In genomic region chr17:57148994-57149803, GRCm38 (mm10) we compare ENCODE assay signal across 8 mouse cellular contexts. TPM values are rescaled to one million over a fixed set of nuclear protein-coding genes. Genes with fewer than 3 reads are reported as not detected.
DNase-seq lines count a peak whose midpoint lies in the region; ATAC-seq and TF ChIP-seq lines count a peak whose summit lies in the region.

Cd70 (minus strand) TSS chr17:57149777.

- H3K36me3 ChIP-seq in heart, postnatal 0 days (replicated peaks; ENCODE audit: control insufficient read depth, insufficient read depth, low read length) = no peaks in the 10 kb centered on the region
- H3K36me3 ChIP-seq in ES-Bruce4 (ENCODE audit: control insufficient read depth, insufficient read depth, low read length, poor library complexity, severe bottlenecking) = no peaks in the 10 kb centered on the region
- H3K36me3 ChIP-seq in embryonic facial prominence, embryonic 11.5 days (replicated peaks; ENCODE audit: control insufficient read depth, insufficient read depth, low read depth, low read length) = no peaks in the 10 kb centered on the region
- no peaks in the 10 kb centered on the region for H3K36me3 ChIP-seq in limb, embryonic 10.5 days
- H3K36me3 ChIP-seq in stomach, embryonic 14.5 days (ENCODE audit: control insufficient read depth, insufficient read depth, low read length) = no peaks in the 10 kb centered on the region

- peaks cover 37% of the 10 kb centered on the region for H3K27me3 ChIP-seq in heart, postnatal 0 days (ENCODE audit: control insufficient read depth, insufficient read depth, low read length)
- no peaks in the 10 kb centered on the region for H3K27me3 ChIP-seq in ES-Bruce4 (ENCODE audit: control insufficient read depth, insufficient read depth, low read length, poor library complexity, severe bottlenecking)
- peaks cover 29% of the 10 kb centered on the region for H3K27me3 ChIP-seq in embryonic facial prominence, embryonic 11.5 days (ENCODE audit: control insufficient read depth, insufficient read depth, low read length)
- peaks cover 60% of the 10 kb centered on the region for H3K27me3 ChIP-seq in limb, embryonic 10.5 days (ENCODE audit: low read depth, poor library complexity, severe bottlenecking)
- H3K27me3 ChIP-seq in stomach, embryonic 14.5 days (ENCODE audit: control insufficient read depth, insufficient read depth, low read length) = peaks cover 7% of the 10 kb centered on the region; the same call in 1 of the 2 replicates

- no peak for DNase-seq in heart, postnatal 0 days (ENCODE audit: low spot score)
- no peak for DNase-seq in heart, adult 11 months
- peak; percentile 13 for DNase-seq in embryonic facial prominence, embryonic 11.5 days (ENCODE audit: low spot score)
- DNase-seq in limb, embryonic 10.5 days (ENCODE audit: low spot score) = peak; percentile 48
- DNase-seq in adipocyte (ENCODE audit: low spot score) = no peak

- H3K4me2 ChIP-seq in heart, postnatal 0 days (ENCODE audit: low read depth, low read length) = peak within 1 kb of the TSS; percentile 46
- H3K4me2 ChIP-seq in embryonic facial prominence, embryonic 11.5 days (ENCODE audit: low read depth, low read length) = peak within 1 kb of the TSS; percentile 45
- peak within 1 kb of the TSS; percentile 39 for H3K4me2 ChIP-seq in stomach, embryonic 14.5 days (replicated peaks; ENCODE audit: low read depth, low read length)

- H3K9me3 ChIP-seq in heart, postnatal 0 days (replicated peaks; ENCODE audit: control insufficient read depth, low read length) = 0 out of 2 replicates have a peak, but pooled peaks cover 6% of the 10 kb centered on the region
- H3K9me3 ChIP-seq in ES-Bruce4 (replicated peaks; ENCODE audit: control insufficient read depth, insufficient read depth, low read length, poor library complexity, severe bottlenecking) = peaks cover 6% of the 10 kb centered on the region
- H3K9me3 ChIP-seq in embryonic facial prominence, embryonic 11.5 days (replicated peaks; ENCODE audit: control insufficient read depth, low read length) = no peaks in the 10 kb centered on the region
- no peaks in the 10 kb centered on the region; the same call in 1 of the 2 replicates for H3K9me3 ChIP-seq in limb, embryonic 10.5 days (replicated peaks)
- no peaks in the 10 kb centered on the region for H3K9me3 ChIP-seq in stomach, embryonic 14.5 days (ENCODE audit: control insufficient read depth, low read depth, low read length)

- TF ChIP-seq CTCF in heart, postnatal 0 days (IDR thresholded peaks at IDR 0.05; ENCODE audit: low read depth) = no peak
- no peak for TF ChIP-seq CTCF in ES-Bruce4 (IDR thresholded peaks at IDR 0.05; ENCODE audit: low read depth, low read length)

- H3K4me3 ChIP-seq in heart, postnatal 0 days (ENCODE audit: low read depth, low read length) = peak within 1 kb of the TSS; percentile 33
- H3K4me3 ChIP-seq in ES-Bruce4 (ENCODE audit: low read depth, low read length) = peak within 1 kb of the TSS; percentile 51
- H3K4me3 ChIP-seq in embryonic facial prominence, embryonic 11.5 days (ENCODE audit: low read depth, low read length) = peak within 1 kb of the TSS; percentile 13
- H3K4me3 ChIP-seq in limb, embryonic 10.5 days = peak within 1 kb of the TSS; percentile 49
- peak within 1 kb of the TSS; percentile 25 for H3K4me3 ChIP-seq in stomach, embryonic 14.5 days (ENCODE audit: low read depth, low read length)

- no peaks in the 10 kb centered on the region for H3K4me1 ChIP-seq in heart, postnatal 0 days (ENCODE audit: control insufficient read depth, insufficient read depth)
- H3K4me1 ChIP-seq in ES-Bruce4 (ENCODE audit: control insufficient read depth, insufficient read depth, low read length) = no peaks in the 10 kb centered on the region
- H3K4me1 ChIP-seq in embryonic facial prominence, embryonic 11.5 days (ENCODE audit: control insufficient read depth, insufficient read depth, low read length) = no peaks in the 10 kb centered on the region
- H3K4me1 ChIP-seq in limb, embryonic 10.5 days = peaks cover 9% of the 10 kb centered on the region
- no peaks in the 10 kb centered on the region for H3K4me1 ChIP-seq in stomach, embryonic 14.5 days (ENCODE audit: control insufficient read depth, insufficient read depth, low read length)

- no peak for TF ChIP-seq POLR2A in ES-Bruce4 (IDR thresholded peaks at IDR 0.05; ENCODE audit: insufficient read depth, low read length)

- no peak within 1 kb of the TSS for H3K9ac ChIP-seq in heart, postnatal 0 days (replicated peaks; ENCODE audit: low read depth, low read length)
- H3K9ac ChIP-seq in ES-Bruce4 (ENCODE audit: low read depth, poor library complexity, severe bottlenecking) = no peak within 1 kb of the TSS
- H3K9ac ChIP-seq in embryonic facial prominence, embryonic 11.5 days (replicated peaks; ENCODE audit: low read length) = peak within 1 kb of the TSS; percentile 26
- H3K9ac ChIP-seq in stomach, embryonic 14.5 days (replicated peaks; ENCODE audit: low read depth, low read length) = no peak within 1 kb of the TSS

- H3K27ac ChIP-seq in heart, postnatal 0 days (ENCODE audit: low read depth) = no peak within 1 kb of the TSS
- H3K27ac ChIP-seq in ES-Bruce4 (ENCODE audit: insufficient read depth, low read length) = no peak within 1 kb of the TSS
- H3K27ac ChIP-seq in embryonic facial prominence, embryonic 11.5 days (replicated peaks; ENCODE audit: low read depth, low read length) = no peak within 1 kb of the TSS
- no peak within 1 kb of the TSS for H3K27ac ChIP-seq in limb, embryonic 10.5 days
- H3K27ac ChIP-seq in stomach, embryonic 14.5 days (ENCODE audit: low read length) = no peak within 1 kb of the TSS

- no peak for TF ChIP-seq EP300 in heart, postnatal 0 days (IDR thresholded peaks at IDR 0.05; ENCODE audit: low read depth)
- no peak for TF ChIP-seq EP300 in ES-Bruce4 (IDR thresholded peaks at IDR 0.05; ENCODE audit: insufficient read depth, low read depth, low read length)

- 3% methylated on average over 38 of the region's 39 CpGs for WGBS in heart, postnatal 0 days
- 1% methylated on average over 39 of the region's 39 CpGs for WGBS in embryonic facial prominence, embryonic 11.5 days
- WGBS in limb, embryonic 10.5 days = 2% methylated on average over 39 of the region's 39 CpGs
- WGBS in stomach, embryonic 14.5 days = 3% methylated on average over 39 of the region's 39 CpGs

- ATAC-seq in heart, postnatal 0 days (ENCODE audit: insufficient read depth, low read depth) = no peak
- no peak for ATAC-seq in embryonic facial prominence, embryonic 11.5 days (replicated peaks; ENCODE audit: insufficient number of reproducible peaks, low FRiP score, low TSS enrichment, low read depth)
- ATAC-seq in stomach, embryonic 14.5 days (ENCODE audit: insufficient number of reproducible peaks, insufficient read depth, low FRiP score, low read depth) = no peak
- ATAC-seq in monocyte, adult 5-6 weeks (replicated peaks; ENCODE audit: insufficient number of reproducible peaks, low FRiP score, low TSS enrichment, poor library complexity, severe bottlenecking) = no peak

RNA-seq across cellular contexts. Expression of gene Cd70, which starts in this region (rescaled TPM):
- not detected in 2 replicates for total RNA-seq in heart, postnatal 0 days (2014; rRNA removed; ENCODE audit: low replicate concordance)
- polyA plus RNA-seq in heart, postnatal 0 days (2015; fragmentation: Nextera tagmentation; extraction: Ambion mirVana) = not detected in 2 replicates
- polyA plus RNA-seq in ES-Bruce4 (2011; ENCODE audit: insufficient read depth, insufficient read length, low read depth, missing spikeins) = not detected in 2 replicates
- polyA plus RNA-seq in embryonic facial prominence, embryonic 11.5 days (2014; fragmentation: Nextera tagmentation; extraction: Ambion mirVana) = not detected in 2 replicates
- not detected in 2 replicates for polyA plus RNA-seq in limb, embryonic 10.5 days (2016; fragmentation: Nextera tagmentation; extraction: Ambion mirVana)
- polyA plus RNA-seq in stomach, embryonic 14.5 days (2014; fragmentation: Nextera tagmentation; extraction: Ambion mirVana) = not detected in 2 replicates
- not detected in 3 replicates for total RNA-seq in monocyte, adult 5-6 weeks (2017)

Comparison
In these comparisons a context has a peak if more than half of its experiments do, and no peak if none do; other contexts are left out.
1. Peak in DNase-seq, H3K4me3 ChIP-seq, H3K9ac ChIP-seq and H3K4me2 ChIP-seq in embryonic facial prominence, embryonic 11.5 days; RNA of the gene not detected or under 1 TPM.
2. Peak in DNase-seq and H3K4me3 ChIP-seq in limb, embryonic 10.5 days; RNA of the gene not detected or under 1 TPM.